Mouse (Mus musculus): ENCODE data around the gene Fzd10. TPM values are rescaled to one million over a fixed set of nuclear protein-coding genes. Genes with fewer than 3 reads are reported as not detected.

Fzd10 gene
- polyA plus RNA-seq, 1 experiment from 2014 or later = not detected

- H3K36me3 ChIP-seq (ENCODE audit: inconsistent target) = no peaks in the 10 kb centered on the region
- no peak overlapping the region for H3K4me3 ChIP-seq (ENCODE audit: inconsistent target)
- no peaks in the 10 kb centered on the region for H3K79me2 ChIP-seq (ENCODE audit: inconsistent target)
- no peak overlapping the region for H3K27ac ChIP-seq
- WGBS (ENCODE audit: missing documents) = 93% methylated on average over 9 of the region's 9 CpGs
Observed at GRCm38 (mm10) chr5:128636648-128637047, 36.0 kb downstream of the Fzd10 start.

- 90% methylated on average over 26 of the region's 26 CpGs for WGBS (ENCODE audit: missing documents)
- H3K27ac ChIP-seq = no peak overlapping the region
- no peak overlapping the region for H3K4me3 ChIP-seq (ENCODE audit: inconsistent target)
- H3K36me3 ChIP-seq (ENCODE audit: inconsistent target) = no peaks in the 10 kb centered on the region
- no peaks in the 10 kb centered on the region for H3K79me2 ChIP-seq (ENCODE audit: inconsistent target)
Observed at GRCm38 (mm10) chr5:128637071-128638015, 36.7 kb downstream of the Fzd10 start.

- 19% methylated on average over 9 of the region's 9 CpGs for WGBS (ENCODE audit: missing documents)
- H3K27ac ChIP-seq = no peak overlapping the region
- no peaks in the 10 kb centered on the region for H3K36me3 ChIP-seq (ENCODE audit: inconsistent target)
- H3K79me2 ChIP-seq (ENCODE audit: inconsistent target) = no peaks in the 10 kb centered on the region
- H3K4me3 ChIP-seq (ENCODE audit: inconsistent target) = no peak overlapping the region
Observed at GRCm38 (mm10) chr5:128638716-128639115, 38.1 kb downstream of the Fzd10 start.

GRCm38 (mm10) chr5:128643065-128643464 lies 42.4 kb downstream of the Fzd10 start:
- Histone ChIP-seq H3K36me3 (ENCODE audit: inconsistent target) (no peaks in the 10 kb centered on the region), H3K79me2 (ENCODE audit: inconsistent target) (no peaks in the 10 kb centered on the region)
- WGBS (ENCODE audit: missing documents) = 91% methylated on average over 4 of the region's 4 CpGs

GRCm38 (mm10) chr5:128645720-128646119 lies 45.1 kb downstream of the Fzd10 start:
- Histone ChIP-seq H3K36me3 (ENCODE audit: inconsistent target) (no peaks in the 10 kb centered on the region), H3K79me2 (ENCODE audit: inconsistent target) (no peaks in the 10 kb centered on the region), H3K4me3 (ENCODE audit: inconsistent target) (no peak overlapping the region), H3K27ac (no peak overlapping the region)
- 65% methylated on average over 8 of the region's 8 CpGs for WGBS (ENCODE audit: missing documents)

More at GRCm38 (mm10) chr5:128643065-128643464, 42.4 kb downstream of the Fzd10 start:
- Histone ChIP-seq H3K4me3 (ENCODE audit: inconsistent target) (no peak overlapping the region), H3K27ac (no peak overlapping the region)

- 79% methylated on average over 5 of the region's 5 CpGs for WGBS (ENCODE audit: missing documents)
- no peaks in the 10 kb centered on the region for H3K36me3 ChIP-seq (ENCODE audit: inconsistent target)
- H3K4me3 ChIP-seq (ENCODE audit: inconsistent target) = no peak overlapping the region
- no peak overlapping the region for H3K27ac ChIP-seq
- no peaks in the 10 kb centered on the region for H3K79me2 ChIP-seq (ENCODE audit: inconsistent target)
Observed at GRCm38 (mm10) chr5:128646286-128646685, 45.6 kb downstream of the Fzd10 start.

GRCm38 (mm10) chr5:128647221-128647730 lies 46.6 kb downstream of the Fzd10 start:
- Histone ChIP-seq H3K27ac (no peak overlapping the region), H3K4me3 (ENCODE audit: inconsistent target) (no peak overlapping the region), H3K36me3 (ENCODE audit: inconsistent target) (no peaks in the 10 kb centered on the region), H3K79me2 (ENCODE audit: inconsistent target) (no peaks in the 10 kb centered on the region)
- 88% methylated on average over 10 of the region's 10 CpGs for WGBS (ENCODE audit: missing documents)

GRCm38 (mm10) chr5:128649336-128649897 lies 48.8 kb downstream of the Fzd10 start:
- Histone ChIP-seq H3K27ac (no peak overlapping the region), H3K79me2 (ENCODE audit: inconsistent target) (no peaks in the 10 kb centered on the region), H3K4me3 (ENCODE audit: inconsistent target) (no peak overlapping the region), H3K36me3 (ENCODE audit: inconsistent target) (no peaks in the 10 kb centered on the region)
- WGBS (ENCODE audit: missing documents) = 77% methylated on average over 11 of the region's 11 CpGs

Other genes starting within 250 kb of the Fzd10 start
- not detected in 3 replicates for gene Tmem132d, start 167.8 kb upstream of the Fzd10 start, polyA plus RNA-seq (2018)
- not detected in 3 replicates for gene Piwil1, start 101.7 kb downstream of the Fzd10 start, polyA plus RNA-seq (2018)